ENCODE assay signal across 20 mouse cellular contexts in genomic region chr17:85757647-85758046, GRCm38 (mm10).
"Had no signal": no experiment of that assay in that cellular context is flagged by ENCODE, and none has a peak within 500 bp of the region (broad histone marks: within the 10 kb centered on the region; RNA-seq: fewer than 3 reads in every experiment).

No protein-coding gene starts in this region.

- H3K36me3 ChIP-seq: liver, embryonic 15.5 days; lung, embryonic 15.5 days; midbrain, embryonic 10.5 days; midbrain, embryonic 12.5 days; midbrain, embryonic 15.5 days; neural tube, embryonic 12.5 days had no signal

- DNase-seq: liver, postnatal 0 days; lung, adult 2 months; lung, postnatal 14 days; lung, postnatal 36 days; retina, postnatal 1 day; right cerebral cortex, adult 18-20 months; right cerebral cortex, postnatal 25 days; right cerebral cortex, postnatal 4 days; spleen, adult 18-20 months; thymus, adult 18-20 months; thymus, postnatal 25 days; thymus, postnatal 4 days had no signal

- H3K4me2 ChIP-seq: liver, embryonic 15.5 days; lung, embryonic 15.5 days; midbrain, embryonic 12.5 days; midbrain, embryonic 15.5 days; neural tube, embryonic 12.5 days had no signal

- ATAC-seq: liver, postnatal 0 days; lung, postnatal 0 days; midbrain, embryonic 15.5 days had no signal

- H3K9ac ChIP-seq: liver, embryonic 15.5 days; liver, postnatal 0 days; lung, embryonic 15.5 days; midbrain, embryonic 12.5 days; midbrain, embryonic 15.5 days; neural tube, embryonic 12.5 days had no signal

- H3K9me3 ChIP-seq: liver, embryonic 15.5 days; lung, embryonic 15.5 days; midbrain, embryonic 15.5 days had no signal

- H3K4me1 ChIP-seq: liver, embryonic 15.5 days; lung, embryonic 15.5 days; midbrain, embryonic 10.5 days; midbrain, embryonic 12.5 days; midbrain, embryonic 15.5 days; neural tube, embryonic 12.5 days had no signal

- H3K27me3 ChIP-seq: liver, embryonic 15.5 days; lung, embryonic 15.5 days; midbrain, embryonic 15.5 days had no signal

- H3K4me3 ChIP-seq: liver, embryonic 15.5 days; lung, embryonic 15.5 days; midbrain, embryonic 10.5 days; midbrain, embryonic 12.5 days; midbrain, embryonic 15.5 days; neural tube, embryonic 12.5 days had no signal

- H3K27ac ChIP-seq: liver, embryonic 15.5 days; lung, embryonic 15.5 days; macrophage; midbrain, embryonic 10.5 days; midbrain, embryonic 12.5 days; midbrain, embryonic 15.5 days; neural tube, embryonic 12.5 days had no signal
